Mouse (Mus musculus): ENCODE results near the gene Snrk.

Gene Snrk

DNA sequence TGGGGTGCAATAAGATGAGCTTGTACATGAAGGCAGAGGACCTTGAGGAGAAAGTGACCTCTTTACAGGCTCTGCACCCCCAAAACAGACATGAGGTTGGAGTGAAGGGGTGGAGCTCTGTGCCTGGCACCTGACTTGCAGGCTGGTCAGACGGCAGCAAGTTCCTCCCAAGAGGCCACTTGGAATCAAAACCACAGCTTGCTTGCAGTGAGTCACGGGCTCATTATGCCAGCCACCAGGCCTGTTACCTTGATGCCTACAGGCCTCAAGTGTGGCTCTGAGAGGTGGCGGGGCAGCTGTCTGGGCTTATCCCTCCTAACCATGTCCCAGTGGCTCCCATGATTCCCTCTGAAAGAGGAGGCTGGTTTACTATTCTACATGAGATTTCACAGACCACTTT lies 63.0 kb downstream of the Snrk start:
- DNase-seq (ENCODE audit: low read depth, low spot score) = no peak

DNA sequence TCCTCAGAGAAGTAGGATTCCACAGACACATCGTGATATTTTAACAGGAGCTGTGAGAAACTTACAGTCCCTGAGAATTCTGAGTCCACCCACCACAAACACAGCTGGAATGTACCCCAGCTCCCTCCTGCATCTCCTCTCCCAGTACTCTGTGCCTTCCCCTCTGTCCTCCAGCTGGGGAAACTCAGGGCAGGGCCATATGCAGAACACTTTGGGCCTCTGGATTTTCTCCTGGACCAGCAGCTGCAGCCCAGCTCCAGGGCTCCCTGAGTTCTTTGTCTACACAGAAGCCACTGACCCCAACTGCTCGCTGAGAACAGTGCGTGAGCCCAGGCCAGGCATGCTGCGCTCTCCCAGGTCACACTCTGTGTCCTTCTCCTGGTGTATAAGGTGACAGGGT lies 66.0 kb downstream of the Snrk start:
- no peak for DNase-seq (ENCODE audit: low read depth, low spot score)

DNA sequence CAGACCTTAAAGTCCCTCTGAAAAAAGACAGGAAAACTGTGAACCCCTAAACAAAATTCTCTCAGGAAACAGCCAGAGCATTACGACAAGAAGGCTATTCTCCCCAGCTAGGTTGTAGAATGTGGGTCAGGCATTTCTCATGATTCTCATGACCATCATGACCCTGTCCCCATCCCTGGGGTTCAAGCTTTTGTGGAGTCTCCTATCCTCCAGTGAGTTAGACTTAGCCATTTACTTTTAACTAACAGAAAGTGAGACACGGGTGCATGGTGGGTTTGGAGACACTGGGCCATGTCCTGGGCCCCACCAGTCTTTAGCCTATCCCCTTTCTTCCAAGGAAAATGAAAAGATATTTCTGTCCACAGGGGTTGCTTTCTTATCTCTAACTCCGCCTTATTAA lies 67.3 kb downstream of the Snrk start:
- no peak for DNase-seq (ENCODE audit: low read depth, low spot score)

DNA sequence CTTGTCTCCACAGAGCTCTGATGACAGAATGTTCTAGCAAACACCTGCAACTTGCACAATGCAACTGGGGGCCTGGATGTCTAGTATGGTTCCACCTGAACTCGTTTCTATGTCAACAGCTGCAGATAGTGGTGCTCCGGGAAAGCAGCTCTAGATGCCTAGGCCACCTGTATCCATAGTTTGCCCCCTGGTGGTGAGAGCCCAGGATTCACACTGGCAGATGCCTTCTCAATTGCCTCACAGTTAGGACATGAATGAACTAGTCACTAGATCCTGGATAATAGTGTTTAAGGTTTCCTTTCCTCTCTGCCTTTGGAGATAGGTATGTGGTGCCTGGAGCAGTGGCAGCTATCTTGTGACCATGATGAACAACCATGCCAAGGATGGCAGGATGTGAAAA lies 68.0 kb downstream of the Snrk start:
- no peak for DNase-seq (ENCODE audit: low read depth, low spot score)

DNA sequence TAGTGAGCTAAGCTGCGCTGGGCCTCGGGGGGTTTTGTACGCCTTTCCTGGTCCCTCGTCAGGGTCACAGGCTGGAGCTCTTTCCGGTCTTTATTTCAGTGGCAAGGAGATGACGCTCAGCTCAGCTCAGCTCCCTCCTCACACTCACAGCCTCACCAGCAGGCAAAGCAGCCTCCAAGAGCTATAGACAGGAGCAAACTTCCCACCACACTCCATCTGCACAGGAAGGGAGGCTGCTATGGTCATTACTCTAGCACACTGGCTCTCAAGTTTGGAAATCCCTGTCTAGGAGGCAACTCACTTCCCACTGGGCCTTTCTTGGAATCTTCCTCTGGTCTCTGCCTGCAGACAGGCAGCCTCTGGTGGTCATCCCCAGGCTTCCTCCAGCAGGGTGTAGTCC lies 68.9 kb downstream of the Snrk start:
- no peak for DNase-seq (ENCODE audit: low read depth, low spot score)

DNA sequence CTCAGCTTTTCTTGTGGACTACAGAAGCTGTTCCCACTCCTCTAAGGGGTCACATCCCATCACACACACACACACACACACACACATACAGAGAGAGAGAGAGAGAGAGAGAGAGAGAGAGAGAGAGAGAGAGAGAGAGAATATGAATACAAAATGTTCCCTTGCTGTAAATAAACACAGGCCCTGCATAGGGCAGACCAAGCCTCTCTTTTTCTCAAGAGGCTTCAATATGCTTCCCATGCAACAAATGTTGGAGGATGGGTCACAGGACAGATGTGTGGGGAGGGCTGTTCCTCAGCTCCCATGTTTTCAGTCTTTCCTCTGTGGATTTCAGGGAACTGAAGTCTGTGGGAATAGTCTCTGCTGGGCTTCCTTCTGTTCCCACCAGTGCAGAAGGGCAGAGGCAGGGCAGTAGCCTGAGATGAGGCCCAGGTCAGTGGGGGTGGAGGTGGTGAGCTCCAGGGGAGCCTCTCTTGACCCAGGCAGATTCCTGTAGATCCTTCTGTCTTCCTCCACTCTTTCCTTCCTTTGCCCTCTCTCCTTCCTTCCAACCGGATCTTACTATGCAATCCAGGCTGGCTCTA lies 69.7 kb downstream of the Snrk start:
- DNase-seq (ENCODE audit: low read depth, low spot score) = no peak

DNA sequence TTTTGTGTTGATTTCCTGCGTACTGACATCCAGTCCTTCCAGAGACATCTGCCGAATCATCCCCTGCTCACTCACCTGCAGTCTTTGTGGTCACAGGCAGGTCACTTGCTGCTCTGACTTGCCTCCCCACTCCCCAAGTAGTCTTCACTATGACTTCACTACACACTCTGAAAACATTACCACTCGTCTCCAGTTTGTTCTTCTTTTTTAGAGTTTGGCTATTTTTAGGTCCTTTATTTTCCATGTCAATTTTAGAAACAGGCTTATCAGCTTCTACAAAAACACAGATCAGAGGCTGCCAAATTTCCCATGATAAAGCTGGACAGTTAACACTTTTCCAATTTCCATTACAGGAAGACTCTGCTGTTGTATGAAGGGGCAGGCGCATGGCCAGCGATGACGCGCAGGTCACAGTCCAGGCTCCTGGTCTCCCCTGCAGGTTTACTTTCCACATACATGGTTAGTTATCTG lies 70.4 kb downstream of the Snrk start:
- DNase-seq (ENCODE audit: low read depth, low spot score) = no peak

DNA sequence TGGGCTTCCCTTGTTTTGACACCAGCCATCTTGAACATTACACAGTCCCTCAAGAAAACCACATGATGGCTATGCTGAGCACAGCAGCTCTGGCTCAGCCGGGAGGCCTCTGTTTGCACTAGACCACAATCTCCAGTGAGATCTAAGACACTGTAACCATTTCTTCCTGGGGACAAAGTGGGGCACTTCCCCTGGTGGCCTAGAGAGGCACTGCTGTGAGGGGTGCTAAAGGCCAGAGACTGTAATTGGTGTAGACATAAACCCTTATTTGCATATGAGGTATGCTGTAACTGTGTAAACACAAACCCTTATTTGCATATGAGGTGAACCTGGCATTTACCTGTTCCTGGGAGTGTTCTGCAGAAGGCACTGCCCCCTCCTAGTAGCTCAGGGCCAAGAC lies 71.7 kb downstream of the Snrk start:
- DNase-seq (ENCODE audit: low read depth, low spot score) = no peak

DNA sequence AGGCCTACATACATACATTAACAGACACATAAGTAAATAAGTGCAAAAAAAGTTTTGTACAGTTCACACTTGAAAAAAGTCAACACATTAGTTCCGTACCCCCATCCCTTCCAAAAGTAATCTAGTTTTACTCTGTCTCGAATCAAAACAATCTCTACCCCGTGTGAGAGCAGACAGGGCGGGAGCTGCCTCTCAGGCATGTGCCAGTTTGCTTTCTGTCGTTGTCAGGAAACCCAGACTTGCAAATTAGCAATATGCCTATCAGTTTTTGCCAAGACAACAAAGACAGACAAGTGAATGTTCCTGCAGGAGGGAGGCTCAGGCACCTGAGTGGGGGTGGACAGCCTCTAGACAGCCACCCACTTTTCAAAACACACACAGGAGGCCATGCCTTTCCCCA lies 76.3 kb downstream of the Snrk start:
- no peak for DNase-seq (ENCODE audit: low read depth, low spot score)

DNA sequence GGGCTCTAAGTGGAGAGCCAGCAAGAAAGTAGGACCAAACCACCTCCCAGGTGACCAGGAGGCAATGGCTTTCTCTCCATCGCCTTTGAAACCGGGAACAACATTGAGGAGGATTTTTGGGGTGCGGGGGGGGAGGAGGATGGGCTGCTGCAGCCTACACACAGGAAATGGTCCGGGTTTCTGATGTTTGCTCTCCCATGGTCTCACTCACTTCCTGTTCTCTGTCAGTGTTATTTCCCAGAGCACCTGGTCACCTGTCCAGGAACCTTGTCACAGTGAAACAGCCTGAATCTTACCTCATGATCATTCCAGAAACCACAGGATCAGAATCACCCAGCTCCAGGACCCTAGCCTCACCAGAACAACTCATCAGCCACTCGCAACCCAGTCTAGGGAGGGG lies 76.8 kb downstream of the Snrk start:
- no peak for DNase-seq (ENCODE audit: low read depth, low spot score)

DNA sequence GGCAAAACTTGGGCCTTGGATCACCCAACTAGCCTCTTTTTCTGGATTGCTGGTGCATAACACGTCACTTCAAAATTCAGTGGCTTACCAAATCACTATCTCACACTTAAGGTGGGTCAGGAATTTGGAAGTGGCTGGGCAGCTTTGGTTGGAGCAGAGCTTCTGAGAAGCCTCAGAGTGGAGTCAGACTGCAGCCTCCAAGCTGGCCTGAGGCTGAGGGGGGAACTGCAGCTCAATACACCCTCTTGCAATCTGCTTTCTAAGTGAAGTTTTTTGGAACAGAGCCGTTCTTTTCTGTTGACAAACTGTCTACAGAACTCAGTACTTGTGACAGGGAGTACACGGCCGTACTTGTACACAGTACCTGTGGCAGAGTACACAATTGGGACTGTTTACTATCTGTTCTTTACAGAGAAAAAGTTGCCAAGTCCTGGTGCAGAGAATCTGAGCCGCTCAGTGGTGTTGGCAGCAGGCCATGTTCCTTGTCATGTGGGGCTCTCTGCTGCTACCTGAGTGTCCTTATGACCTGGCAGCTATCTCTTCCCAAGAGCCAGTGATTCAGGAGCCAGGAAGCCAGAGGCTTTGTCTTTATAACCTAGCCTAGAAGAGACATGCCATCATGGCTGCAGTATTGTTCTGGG lies 78.1 kb downstream of the Snrk start:
- no peak for DNase-seq (ENCODE audit: low read depth, low spot score)

DNA sequence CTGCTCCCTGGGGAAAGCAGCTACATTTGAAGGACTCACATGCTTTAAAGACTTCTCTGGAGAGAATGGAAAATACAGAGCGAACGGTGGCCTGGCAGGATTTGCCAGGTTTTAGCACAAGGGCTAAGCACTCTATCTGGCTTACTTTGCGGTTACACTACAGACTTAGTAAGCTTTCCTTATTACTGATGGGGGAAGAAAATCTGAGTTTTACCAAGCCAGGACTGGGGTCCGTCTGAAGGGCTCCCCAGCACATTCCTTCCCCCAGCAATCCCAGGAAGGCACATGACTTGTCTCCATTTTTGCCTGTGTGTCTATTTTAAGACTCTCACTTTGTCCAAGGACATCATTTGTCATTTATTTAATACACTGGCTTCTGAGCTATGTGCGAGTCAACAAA lies 80.0 kb downstream of the Snrk start:
- no peak for DNase-seq (ENCODE audit: low read depth, low spot score)

DNA sequence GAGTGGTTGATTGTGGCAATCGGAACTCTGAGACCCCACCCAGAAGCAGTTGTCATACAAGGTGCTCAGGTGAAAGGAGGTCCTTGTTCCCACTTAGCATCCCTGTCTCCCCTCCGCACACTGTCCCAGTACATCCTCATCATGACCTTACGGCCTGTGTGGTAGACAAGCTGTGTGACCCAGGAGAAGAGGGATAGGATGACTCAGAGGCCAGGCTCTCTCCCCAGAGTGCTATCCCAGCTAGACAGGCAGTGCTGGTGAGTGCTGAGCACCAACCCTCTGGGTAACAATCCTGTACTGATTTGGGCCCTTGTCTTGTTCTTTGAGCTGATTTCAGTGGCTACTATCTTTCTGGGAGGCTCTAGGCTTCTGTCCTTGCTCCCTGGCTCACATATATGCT lies 81.6 kb downstream of the Snrk start:
- no peak for DNase-seq (ENCODE audit: low read depth, low spot score)

DNA sequence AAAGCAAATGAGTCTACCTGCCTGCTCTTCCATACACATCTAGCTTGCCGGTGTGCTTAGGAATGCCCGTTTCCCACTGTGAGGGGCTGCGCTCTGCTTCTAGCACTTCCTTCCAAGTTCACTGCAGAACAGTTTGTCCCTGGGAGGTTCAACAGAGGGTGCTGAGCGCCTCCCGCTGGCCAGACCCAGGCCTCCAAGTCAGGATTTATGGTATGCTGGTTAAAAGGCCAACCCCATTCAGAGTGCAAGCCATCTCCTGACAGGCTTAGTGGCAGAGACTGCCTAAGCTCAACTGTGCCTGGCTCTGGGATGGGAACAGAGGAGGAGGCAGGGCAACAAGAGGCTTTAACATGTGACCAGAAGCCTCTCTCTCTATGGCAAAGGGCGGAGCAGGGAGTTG lies 82.2 kb downstream of the Snrk start:
- no peak for DNase-seq (ENCODE audit: low read depth, low spot score)

DNA sequence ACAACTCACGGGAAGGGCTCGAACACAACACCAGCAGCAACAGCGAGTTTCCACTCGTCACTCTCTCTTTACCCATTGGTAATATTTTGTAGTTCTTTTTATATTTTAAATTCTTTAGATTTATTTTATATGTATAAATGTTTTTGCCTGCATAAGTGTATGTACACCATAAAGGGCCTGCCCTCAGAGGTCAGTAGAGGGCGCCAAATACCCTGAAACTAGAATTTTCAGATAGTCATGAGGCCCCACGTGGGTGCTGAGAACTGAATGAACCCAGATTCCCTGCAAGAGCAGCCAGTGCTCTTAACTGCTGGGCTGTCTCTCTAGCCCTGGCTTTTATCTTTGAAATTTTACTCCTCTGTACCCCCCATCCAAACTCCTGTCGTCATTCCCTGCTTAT lies 87.4 kb downstream of the Snrk start:
- no peak for DNase-seq (ENCODE audit: low read depth, low spot score)

DNA sequence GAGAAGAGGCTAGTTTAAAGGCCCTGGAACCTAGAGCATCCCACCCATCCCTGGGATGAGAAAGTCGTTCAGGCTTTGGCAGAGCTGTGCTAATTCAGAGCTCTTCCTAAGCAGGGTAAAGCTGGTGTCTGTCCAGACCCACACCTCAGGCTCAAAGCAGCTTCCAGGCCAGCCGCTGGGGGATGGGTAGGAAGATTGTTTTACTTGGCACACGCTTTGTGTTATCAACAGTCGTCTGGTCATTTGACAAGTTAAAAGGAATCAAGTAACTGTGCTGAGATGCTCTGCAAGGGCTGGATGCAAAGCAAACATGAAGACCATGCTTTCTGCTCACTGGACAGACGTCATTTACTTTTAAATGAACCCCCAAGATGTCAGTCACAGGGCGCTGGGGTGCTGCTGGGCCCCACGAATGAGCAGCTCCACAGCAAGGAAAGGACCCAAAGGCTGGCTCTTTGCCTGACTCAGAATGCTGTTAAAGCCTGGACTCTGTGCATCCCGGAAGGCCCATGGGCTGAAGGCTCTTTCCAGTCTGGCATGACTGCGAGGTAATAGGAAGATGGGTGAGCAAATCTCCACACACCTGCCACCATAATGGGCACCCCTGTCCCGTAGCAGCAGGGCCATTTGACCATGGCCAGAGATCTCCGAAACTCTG lies 88.6 kb downstream of the Snrk start:
- no peak for DNase-seq (ENCODE audit: low read depth, low spot score)

DNA sequence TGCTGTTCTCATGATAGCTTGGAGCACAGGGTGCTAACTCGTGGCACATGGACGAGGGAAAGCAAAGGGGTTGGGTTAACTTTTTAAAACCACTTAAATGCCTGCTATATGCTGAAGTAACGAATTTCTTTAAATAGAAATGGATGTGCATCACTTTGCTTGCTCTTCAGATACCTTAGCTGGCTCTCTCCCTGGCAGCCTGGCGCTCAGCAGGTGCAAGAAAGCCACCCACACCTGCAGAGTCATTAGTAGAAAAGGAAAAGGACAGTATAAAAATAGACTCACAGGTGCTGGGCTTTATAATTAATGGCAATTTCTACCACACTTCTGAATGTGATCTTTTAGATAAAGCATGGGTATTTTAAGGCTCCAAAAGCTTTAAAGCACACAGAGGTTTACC lies 91.2 kb downstream of the Snrk start:
- DNase-seq (ENCODE audit: low read depth, low spot score) = no peak

DNA sequence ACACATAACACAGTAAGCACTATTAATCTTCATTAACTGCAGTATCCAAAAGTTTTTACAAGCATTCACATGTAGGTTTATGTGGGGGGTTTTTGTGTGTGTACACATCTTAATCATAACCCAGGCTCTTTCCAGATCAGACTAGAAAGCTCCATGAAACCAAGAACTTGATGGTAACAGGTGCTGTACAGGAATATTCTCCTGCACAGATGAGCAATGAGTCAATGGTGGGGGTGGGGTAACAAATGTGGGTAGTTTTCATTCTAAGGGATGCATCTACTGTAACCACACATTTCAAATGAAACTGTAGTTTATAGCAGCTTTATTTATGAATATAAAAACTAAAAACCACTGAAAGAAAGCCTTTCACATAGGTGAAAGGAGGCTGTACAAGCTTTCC lies 98.1 kb downstream of the Snrk start:
- DNase-seq (ENCODE audit: low read depth, low spot score) = no peak

DNA sequence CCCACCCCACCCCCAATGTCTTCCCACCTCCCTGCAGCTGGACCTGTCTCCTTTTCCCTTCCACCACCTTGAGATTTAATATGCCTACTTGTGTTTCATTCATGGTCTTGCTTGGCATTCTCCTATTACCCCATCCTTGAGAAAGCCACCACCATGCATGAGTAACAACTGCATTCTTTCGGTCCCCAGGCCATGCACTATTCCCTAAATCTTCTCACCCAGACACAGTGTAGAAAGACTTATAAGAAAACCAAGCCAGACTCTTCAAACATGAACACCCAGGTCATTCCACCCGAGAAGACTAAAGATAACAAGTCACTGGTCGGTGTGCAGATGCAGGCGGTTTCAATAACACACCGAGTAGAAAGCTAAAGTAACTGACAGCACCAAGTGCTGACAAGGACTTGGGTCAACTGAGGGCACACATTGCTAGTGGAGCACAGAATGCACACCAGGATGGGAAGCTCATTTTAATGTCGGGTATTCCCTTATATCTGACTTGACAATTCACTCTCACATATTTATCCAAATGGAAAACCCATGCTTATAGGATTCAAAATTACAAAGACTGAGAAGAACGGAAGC lies 100.0 kb downstream of the Snrk start:
- DNase-seq (ENCODE audit: low read depth, low spot score) = no peak
